Mouse (Mus musculus) regulatory T cell (primary cell): ENCODE results near the gene Snrk.

Experiments
- in situ Hi-C: fragments of 300-600 bp; cut with MboI, MseI; formaldehyde crosslinking; loops from one replicate; pipeline ENCODE4 v1.15.1; 2025; ENCODE audit warnings: high pct_unique_total_duplicates

Snrk gene

GRCm38 (mm10) chr9:122107701-122108375 is 9.2 kb upstream of the Snrk start:
- in situ Hi-C loops = no loop called here

GRCm38 (mm10) chr9:122109553-122110225 is 7.4 kb upstream of the Snrk start:
- in situ Hi-C loops = loop anchor here (10.0 kb wide), 1 partner anchor 1045 kb away; the partner anchor contains the start of gene Clec3b

- in situ Hi-C loops = loop anchor here (10.0 kb wide), 1 partner anchor 1044 kb away; the partner anchor contains the start of gene Clec3b
Measured at GRCm38 (mm10) chr9:122110508-122110907, 6.6 kb upstream of the Snrk start.

GRCm38 (mm10) chr9:122110921-122111320 is 6.1 kb upstream of the Snrk start:
- in situ Hi-C loops = loop anchor here (10.0 kb wide), 1 partner anchor 1044 kb away; the partner anchor contains the start of gene Clec3b

- in situ Hi-C loops = loop anchor here (10.0 kb wide), 1 partner anchor 1039 kb away; the partner anchor contains the start of gene Clec3b
Measured at GRCm38 (mm10) chr9:122115552-122115951, 1.5 kb upstream of the Snrk start.

GRCm38 (mm10) chr9:122116359-122116758 is 707 bp upstream of the Snrk start:
- in situ Hi-C loops = loop anchor here (10.0 kb wide), 1 partner anchor 1038 kb away; the partner anchor contains the start of gene Clec3b

GRCm38 (mm10) chr9:122117692-122118529 is 845 bp downstream of the Snrk start:
- in situ Hi-C loops = loop anchor here (10.0 kb wide), 1 partner anchor 1037 kb away; the partner anchor contains the start of gene Clec3b

GRCm38 (mm10) chr9:122120089-122120488 is 3.0 kb downstream of the Snrk start:
- in situ Hi-C loops = no loop called here

GRCm38 (mm10) chr9:122122113-122122512 is 5.0 kb downstream of the Snrk start:
- in situ Hi-C loops = no loop called here

GRCm38 (mm10) chr9:122123181-122123580 is 6.1 kb downstream of the Snrk start:
- in situ Hi-C loops = no loop called here

GRCm38 (mm10) chr9:122125723-122126290 is 8.7 kb downstream of the Snrk start:
- in situ Hi-C loops = no loop called here

- in situ Hi-C loops = no loop called here
Measured at GRCm38 (mm10) chr9:122126790-122127189, 9.7 kb downstream of the Snrk start.

GRCm38 (mm10) chr9:122127271-122127785 is 10.3 kb downstream of the Snrk start:
- in situ Hi-C loops = no loop called here

- in situ Hi-C loops = no loop called here
Measured at GRCm38 (mm10) chr9:122128686-122129085, 11.6 kb downstream of the Snrk start.

- in situ Hi-C loops = no loop called here
Measured at GRCm38 (mm10) chr9:122130666-122131065, 13.6 kb downstream of the Snrk start.

GRCm38 (mm10) chr9:122132145-122132544 is 15.1 kb downstream of the Snrk start:
- in situ Hi-C loops = no loop called here

- in situ Hi-C loops = no loop called here
Measured at GRCm38 (mm10) chr9:122135095-122135884, 18.2 kb downstream of the Snrk start.

GRCm38 (mm10) chr9:122135885-122136170 is 18.8 kb downstream of the Snrk start:
- in situ Hi-C loops = no loop called here

GRCm38 (mm10) chr9:122137960-122138359 is 20.9 kb downstream of the Snrk start:
- in situ Hi-C loops = no loop called here

GRCm38 (mm10) chr9:122138371-122139029 is 21.4 kb downstream of the Snrk start:
- in situ Hi-C loops = no loop called here
